Mouse (Mus musculus) Patski (cell line): ENCODE data around the gene Dgki. TPM values are rescaled to one million over a fixed set of nuclear protein-coding genes. Genes with fewer than 3 reads are reported as not detected.
A peak's percentile ranks its signal among the peaks of the same experiment; 100 is the strongest.

Experiments used
- ATAC-seq: fragments of 100-300 bp; one replicate; pipeline ENCODE4 v1.8.0; 2021
- CTCF ChIA-PET: fragments of 350-600 bp; sonication (Branson Sonifier 250); formaldehyde crosslinking; loops from one replicate; lab custom pipeline; 2022; ENCODE audit warnings: inconsistent platforms; lab: Charles Lee
- POLR2A ChIA-PET: fragments of 350-600 bp; sonication (Branson Sonifier 250); formaldehyde crosslinking; loops from one replicate; lab custom pipeline; 2022; ENCODE audit warnings: antibody characterized with exemption, inconsistent platforms; lab: Charles Lee
- DNase-seq: peaks from one replicate; pipeline ENCODE4 v3.0.0-alpha.2; 2011; ENCODE audit warnings: low read depth, low spot score
- H3K27me3 ChIP-seq: fragments of 371-371 bp; one replicate; pipeline ENCODE4 v1.5.1; 2021
- CTCF ChIP-seq: fragments of 100-300 bp; IDR thresholded peaks from one replicate; pipeline ENCODE4 v1.5.1; 2021
- in situ Hi-C: fragments of 300-500 bp; cut with MboI; formaldehyde crosslinking; loops from 3 replicates; pipeline ENCODE4 v1.11.1; 2018; ENCODE audit warnings: low pct_unique_long_range_greater_than_20kb, mixed read lengths
- polyA plus RNA-seq: library from polyadenylated mRNA; unstranded; gene quantifications from one replicate; pipeline ENCODE4 v1.2.3, GENCODE M21; 2021

The Dgki gene
- polyA plus RNA-seq, 1 experiment from 2014 or later = 0.03 TPM

DNA sequence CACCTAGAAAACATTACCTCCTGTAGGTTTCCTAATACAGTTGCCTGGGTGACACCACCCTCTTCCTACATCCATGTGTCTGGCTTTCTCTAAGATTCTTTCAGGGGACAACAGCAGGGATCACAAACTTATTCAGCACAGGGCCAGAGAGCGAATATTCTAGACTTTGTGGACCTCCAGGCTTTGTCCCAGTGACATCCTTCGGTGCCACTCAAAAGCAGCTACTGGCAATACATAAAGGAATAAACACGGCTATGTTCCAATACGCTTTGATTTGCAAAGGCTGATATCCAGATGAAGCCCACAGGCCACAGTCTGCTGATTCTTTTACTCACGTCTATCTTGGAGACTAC is 57.2 kb downstream of the Dgki start:
- DNase-seq = no peak

DNA sequence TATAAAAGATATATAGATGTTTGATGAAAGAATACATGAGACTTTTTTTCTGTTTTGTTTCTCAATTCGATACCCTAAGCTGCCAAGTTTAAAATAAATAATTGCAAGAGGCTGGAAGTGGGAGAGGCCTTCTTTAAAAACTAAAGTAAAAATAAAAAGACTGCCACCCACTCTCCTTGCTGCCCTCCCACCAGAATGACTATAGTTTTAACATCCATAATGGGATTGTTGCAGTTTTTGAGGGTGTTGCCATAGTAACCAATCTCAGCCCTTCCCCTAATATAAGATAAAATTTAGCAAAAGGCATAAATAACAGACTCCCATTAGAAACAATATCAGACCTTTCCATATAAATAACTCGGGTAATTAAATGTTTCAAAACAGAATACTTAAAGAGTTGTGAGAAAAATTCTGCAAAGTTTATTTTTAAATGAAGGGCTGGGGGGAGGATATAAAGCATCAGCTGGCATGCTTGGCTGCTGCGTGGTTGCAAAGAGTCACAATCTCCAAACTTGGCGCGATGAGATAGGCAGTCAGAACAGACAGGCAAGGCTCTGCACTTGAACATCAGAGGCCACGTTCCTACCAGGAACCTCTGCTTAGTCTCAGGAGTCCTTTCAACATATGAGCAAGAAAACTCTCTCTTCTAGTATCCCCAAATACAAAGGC is 57.8 kb downstream of the Dgki start:
- in situ Hi-C loops = no loop called here
- ChIA-PET POLR2A (no interaction called here), CTCF (no interaction called here)
- TF ChIP-seq CTCF = no peak
- ATAC-seq (no peak), DNase-seq (no peak)
- no peaks in the 10 kb centered on the region for H3K27me3 ChIP-seq

More for the DNA sequence above, 57.2 kb downstream of the Dgki start:
- no peaks in the 10 kb centered on the region for H3K27me3 ChIP-seq
- no peak for ATAC-seq
- POLR2A ChIA-PET = no interaction called here
- no peak for TF ChIP-seq CTCF
- CTCF ChIA-PET = no interaction called here
- in situ Hi-C loops = no loop called here

DNA sequence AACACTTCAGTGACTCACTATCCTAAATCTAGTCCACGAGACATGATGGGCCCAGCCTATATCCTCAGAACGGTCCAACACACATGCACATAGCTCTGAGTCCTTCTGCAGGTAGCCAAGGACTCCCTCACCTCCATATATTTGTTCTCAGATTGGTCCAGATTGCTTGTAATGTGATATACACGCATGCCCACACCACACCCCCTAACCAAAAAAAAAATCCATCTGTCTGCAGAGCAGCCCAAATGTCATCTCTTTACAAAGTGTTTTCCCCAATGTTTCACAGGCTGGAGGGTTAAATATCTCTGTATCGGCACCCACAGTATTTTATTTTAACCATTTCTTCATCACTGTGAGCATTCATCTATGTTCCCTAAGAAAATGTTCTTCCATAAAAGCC is 58.5 kb downstream of the Dgki start:
- CTCF ChIA-PET = no interaction called here
- ATAC-seq (no peak), DNase-seq (no peak)
- POLR2A ChIA-PET = no interaction called here
- in situ Hi-C loops = no loop called here
- TF ChIP-seq CTCF = no peak
- H3K27me3 ChIP-seq = no peaks in the 10 kb centered on the region

DNA sequence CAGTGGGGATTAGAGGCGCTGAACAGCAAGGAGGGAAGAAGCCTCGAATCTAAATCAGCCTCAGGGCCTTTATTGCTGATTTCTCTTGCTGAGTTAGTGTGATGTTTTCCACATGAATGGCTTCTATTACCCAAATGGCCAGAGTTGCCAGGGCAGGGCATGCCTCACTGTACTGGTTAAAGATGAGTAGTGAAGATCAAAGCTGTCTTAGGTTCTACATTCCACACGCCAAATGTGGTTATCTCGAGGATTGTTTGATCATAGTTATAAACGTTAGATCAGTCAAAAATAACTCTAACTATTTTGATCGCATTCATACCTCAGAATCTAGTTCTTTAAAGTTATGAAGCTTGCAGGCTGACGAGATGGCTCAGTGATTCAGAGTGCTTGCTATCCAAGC is 59.8 kb downstream of the Dgki start:
- ChIA-PET CTCF (no interaction called here), POLR2A (interaction anchor here (0.6 kb wide), 1 partner anchor 66 kb away, joined by 3 read pairs; no protein-coding TSS in a partner anchor)
- in situ Hi-C loops = no loop called here
- DNase-seq (peak; percentile 38), ATAC-seq (peak; percentile 80)
- TF ChIP-seq CTCF = no peak
- H3K27me3 ChIP-seq = no peaks in the 10 kb centered on the region

DNA sequence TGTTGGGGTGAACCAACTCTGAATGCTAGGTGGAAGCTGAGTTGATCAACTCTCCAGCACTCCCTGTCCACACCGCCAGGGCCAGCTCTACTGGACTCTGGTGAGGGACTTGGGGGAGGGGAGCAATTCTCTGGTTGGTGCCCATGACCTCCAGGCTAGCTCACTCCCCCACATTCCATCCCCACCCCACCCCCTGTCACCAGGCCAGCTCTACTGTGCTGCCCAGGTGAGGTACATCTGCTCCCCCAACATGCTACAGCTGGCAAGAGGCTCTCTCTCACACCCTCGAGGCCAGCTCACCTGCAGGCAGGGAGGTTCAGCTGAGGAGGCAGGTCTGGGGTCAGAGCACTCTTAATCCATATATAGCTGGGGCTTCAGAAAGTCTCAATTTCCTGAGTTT is 63.1 kb downstream of the Dgki start:
- no peak for ATAC-seq
- ChIA-PET CTCF (interaction anchor here (0.8 to 1.8 kb wide), 5 partner anchors 15 to 140 kb away, joined by 3 to 5 read pairs (median 4); no protein-coding TSS in a partner anchor), POLR2A (no interaction called here)
- in situ Hi-C loops = no loop called here
- H3K27me3 ChIP-seq = no peaks in the 10 kb centered on the region
- no peak for DNase-seq
- TF ChIP-seq CTCF = no peak

DNA sequence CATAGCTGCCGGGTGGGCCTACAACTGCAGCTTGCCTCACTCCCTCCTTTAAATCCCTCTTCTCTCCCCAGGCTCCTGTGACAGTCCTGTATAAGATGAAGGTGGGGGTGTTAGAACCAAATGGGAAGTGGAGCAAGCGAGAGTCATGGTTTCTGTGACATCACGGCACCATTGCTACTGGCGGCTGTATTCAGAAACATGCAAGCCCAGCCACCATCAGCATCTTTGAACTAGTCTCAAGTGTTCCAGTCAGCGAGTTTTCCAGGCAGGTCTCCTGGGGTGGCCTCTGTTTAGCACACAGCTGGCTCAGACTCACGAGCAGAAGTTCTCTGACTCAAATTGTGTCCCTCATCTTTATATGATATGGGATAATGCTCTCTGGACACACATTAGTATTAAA is 68.8 kb downstream of the Dgki start:
- CTCF ChIA-PET = no interaction called here

DNA sequence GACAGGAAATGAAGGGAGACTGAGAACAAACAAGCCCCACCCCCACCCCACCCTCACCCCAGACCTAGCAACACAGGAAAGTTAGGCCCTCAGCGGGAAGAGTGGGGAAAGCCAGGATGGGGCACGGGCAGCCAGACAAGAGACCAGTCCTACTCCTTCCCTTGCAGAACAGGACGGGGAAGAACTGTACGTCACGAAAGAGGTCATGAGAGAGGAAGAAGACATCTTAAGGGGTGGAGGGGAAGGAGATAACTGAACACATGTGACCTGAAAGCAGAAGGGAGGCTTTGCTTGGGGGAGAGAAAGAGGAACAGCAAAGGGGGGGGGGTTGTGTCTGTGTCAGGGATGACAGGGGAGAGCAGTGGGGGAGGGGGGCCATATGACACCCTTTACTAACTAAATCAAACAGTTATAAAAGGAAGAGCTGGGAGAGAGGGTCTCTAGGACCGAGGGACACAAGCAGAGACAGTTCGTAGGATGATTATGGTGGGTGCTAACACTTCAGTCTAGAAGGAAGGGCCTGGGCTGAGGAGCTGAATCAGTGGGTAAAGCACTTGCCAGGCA is 77.0 kb downstream of the Dgki start:
- H3K27me3 ChIP-seq = no peaks in the 10 kb centered on the region
- POLR2A ChIA-PET = no interaction called here
- DNase-seq (no peak), ATAC-seq (no peak)
- in situ Hi-C loops = no loop called here
- CTCF ChIA-PET = no interaction called here
- no peak for TF ChIP-seq CTCF

More for the DNA sequence above, 68.8 kb downstream of the Dgki start:
- in situ Hi-C loops = no loop called here
- DNase-seq = no peak
- H3K27me3 ChIP-seq = no peaks in the 10 kb centered on the region
- POLR2A ChIA-PET = no interaction called here
- no peak for TF ChIP-seq CTCF
- ATAC-seq = no peak

DNA sequence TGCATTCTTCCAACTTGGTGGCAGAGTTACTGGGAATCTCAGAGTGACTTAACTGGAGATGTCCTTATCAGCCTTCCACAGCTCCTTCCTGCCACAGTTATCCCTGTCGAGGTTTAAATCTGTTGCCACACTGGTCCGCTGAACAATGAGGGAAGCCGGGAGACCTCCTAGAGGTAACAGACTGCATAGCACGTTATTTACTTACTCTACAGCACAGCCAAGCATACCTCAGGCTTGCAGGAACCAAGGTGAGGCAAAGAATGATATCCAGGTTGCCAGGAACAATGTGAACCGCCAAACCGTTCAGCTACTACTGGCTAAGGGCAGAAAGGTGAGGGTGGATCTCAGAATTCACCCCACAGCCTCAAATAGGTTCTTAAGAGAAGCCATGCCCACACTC is 78.0 kb downstream of the Dgki start:
- no peak for TF ChIP-seq CTCF
- in situ Hi-C loops = no loop called here
- no peaks in the 10 kb centered on the region for H3K27me3 ChIP-seq
- ChIA-PET POLR2A (no interaction called here), CTCF (interaction anchor here (1.1 kb wide), 1 partner anchor 15 kb away, joined by 3 read pairs; no protein-coding TSS in a partner anchor)
- ATAC-seq = no peak
- DNase-seq = no peak

DNA sequence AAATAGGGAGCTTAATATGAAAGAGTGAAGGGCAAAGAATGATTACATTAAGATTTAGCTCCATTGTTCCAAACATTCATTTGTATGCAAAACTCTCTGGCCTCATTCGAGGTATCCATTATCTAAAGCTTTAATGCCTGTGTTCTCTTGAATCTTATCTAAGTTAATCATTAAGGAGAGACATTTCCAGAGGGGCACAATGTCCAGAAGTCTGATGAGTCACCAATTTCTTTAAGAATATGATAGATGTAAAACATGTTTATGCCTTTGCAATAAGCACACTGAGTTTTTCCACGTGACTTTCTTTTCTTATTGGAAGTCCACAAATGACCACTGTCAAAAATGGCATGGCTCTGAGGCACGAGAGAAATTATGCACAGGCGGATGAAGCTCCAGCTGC is 80.9 kb downstream of the Dgki start:
- no peaks in the 10 kb centered on the region for H3K27me3 ChIP-seq
- CTCF ChIA-PET = interaction anchor here (1.6 kb wide), 1 partner anchor 16 kb away, joined by 6 read pairs; no protein-coding TSS in a partner anchor
- no peak for TF ChIP-seq CTCF
- DNase-seq (no peak), ATAC-seq (no peak)
- in situ Hi-C loops = no loop called here
- POLR2A ChIA-PET = no interaction called here

DNA sequence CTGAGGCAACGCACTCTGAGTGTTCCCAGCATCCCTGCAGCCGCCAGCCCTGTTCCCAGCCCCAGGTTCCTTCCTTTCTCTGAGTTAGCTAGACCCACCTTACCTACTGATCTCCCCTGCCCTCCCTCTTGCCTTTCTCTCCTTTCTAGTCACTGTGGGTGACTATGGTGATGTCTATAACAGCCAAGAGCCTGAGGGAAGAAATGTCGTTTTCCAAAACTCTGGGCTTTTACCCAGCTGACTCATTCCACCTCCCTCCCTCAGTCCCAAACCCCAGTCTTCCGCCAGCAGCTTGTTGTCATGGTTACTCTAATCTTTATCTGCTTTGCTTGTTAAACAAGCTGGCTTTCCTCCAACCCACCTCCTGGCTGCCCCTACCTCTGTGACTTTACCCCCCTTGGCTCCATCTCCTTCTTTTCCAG is 83.6 kb downstream of the Dgki start:
- in situ Hi-C loops = no loop called here
- TF ChIP-seq CTCF = no peak
- no peaks in the 10 kb centered on the region for H3K27me3 ChIP-seq
- DNase-seq = peak; percentile 70
- ChIA-PET POLR2A (no interaction called here), CTCF (interaction anchor here (1.4 to 2.1 kb wide), 2 partner anchors 22 to 28 kb away, joined by 3 to 5 read pairs; no protein-coding TSS in a partner anchor)
- ATAC-seq = peak; percentile 75

DNA sequence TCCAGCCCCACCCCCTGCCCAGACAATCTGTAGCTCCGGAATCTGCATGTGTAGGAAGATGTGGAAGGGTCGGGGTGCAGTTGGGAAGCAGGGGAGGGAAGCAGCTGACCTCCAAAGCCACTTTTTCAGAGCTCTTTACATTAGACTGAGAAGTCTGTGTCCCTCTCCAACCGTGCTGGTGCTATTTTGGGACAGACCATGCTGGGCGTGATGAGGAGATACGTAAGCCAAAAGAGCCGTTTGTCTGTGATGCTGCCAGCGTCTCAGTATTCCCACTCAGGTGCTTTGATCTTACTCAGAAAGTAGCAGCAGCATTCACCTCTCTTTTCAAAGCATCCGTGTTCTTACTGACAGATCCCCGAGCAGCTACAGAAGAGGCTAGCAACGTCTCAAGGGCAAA is 84.3 kb downstream of the Dgki start:
- ATAC-seq (no peak), DNase-seq (no peak)
- POLR2A ChIA-PET = no interaction called here
- TF ChIP-seq CTCF = no peak
- in situ Hi-C loops = no loop called here
- CTCF ChIA-PET = interaction anchor here (0.7 to 2.1 kb wide), 2 partner anchors 14 to 22 kb away, joined by 3 to 5 read pairs; no protein-coding TSS in a partner anchor
- no peaks in the 10 kb centered on the region for H3K27me3 ChIP-seq
